Mouse (Mus musculus): ENCODE measurements around the gene Gtsf1l. TPM values are rescaled to one million over a fixed set of nuclear protein-coding genes. Genes with fewer than 3 reads are reported as not detected.

Gene Gtsf1l
- polyA plus RNA-seq, 1 experiment: 742 TPM

- Histone ChIP-seq H3K4me3 (ENCODE audit: control insufficient read depth, low read depth, low read length) (peak overlapping the region; percentile 79), H3K27ac (ENCODE audit: control insufficient read depth, insufficient read depth, low read depth, low read length) (peak overlapping the region; percentile 22; the same call in 1 of the 2 replicates), H3K27me3 (ENCODE audit: control insufficient read depth, insufficient read depth, low read length) (no peaks in the 10 kb centered on the region), H3K4me1 (ENCODE audit: control insufficient read depth, insufficient read depth, low read length) (peaks cover 5% of the 10 kb centered on the region; the same call in 1 of the 2 replicates), H3K36me3 (ENCODE audit: control insufficient read depth, insufficient read depth, low read length) (no peaks in the 10 kb centered on the region)
- TF ChIP-seq CTCF (IDR thresholded peaks at IDR 0.05; ENCODE audit: control insufficient read depth, insufficient read depth, insufficient replicate concordance, low read depth, low read length) (no peak), POLR2A (IDR thresholded peaks at IDR 0.05; ENCODE audit: control insufficient read depth, low read depth, low read length) (no peak)
These were observed 1.1 kb downstream of the Gtsf1l start for GRCm38 (mm10) chr2:163086561-163086960.

GRCm38 (mm10) chr2:163085047-163085446 lies 2.6 kb downstream of the Gtsf1l start:
- TF ChIP-seq CTCF (IDR thresholded peaks at IDR 0.05; ENCODE audit: control insufficient read depth, insufficient read depth, insufficient replicate concordance, low read depth, low read length) (no peak), POLR2A (IDR thresholded peaks at IDR 0.05; ENCODE audit: control insufficient read depth, low read depth, low read length) (no peak)
- Histone ChIP-seq H3K4me3 (ENCODE audit: control insufficient read depth, low read depth, low read length) (peak overlapping the region; percentile 79), H3K4me1 (ENCODE audit: control insufficient read depth, insufficient read depth, low read length) (peaks cover 5% of the 10 kb centered on the region; the same call in 1 of the 2 replicates), H3K36me3 (ENCODE audit: control insufficient read depth, insufficient read depth, low read length) (no peaks in the 10 kb centered on the region), H3K27me3 (ENCODE audit: control insufficient read depth, insufficient read depth, low read length) (no peaks in the 10 kb centered on the region), H3K27ac (ENCODE audit: control insufficient read depth, insufficient read depth, low read depth, low read length) (no peak overlapping the region)

- H3K27me3 ChIP-seq (ENCODE audit: control insufficient read depth, insufficient read depth, low read length): no peaks in the 10 kb centered on the region
- peaks cover 5% of the 10 kb centered on the region; the same call in 1 of the 2 replicates for H3K4me1 ChIP-seq (ENCODE audit: control insufficient read depth, insufficient read depth, low read length)
- no peak for TF ChIP-seq CTCF (IDR thresholded peaks at IDR 0.05; ENCODE audit: control insufficient read depth, insufficient read depth, insufficient replicate concordance, low read depth, low read length)
- TF ChIP-seq POLR2A (IDR thresholded peaks at IDR 0.05; ENCODE audit: control insufficient read depth, low read depth, low read length): no peak
- no peak overlapping the region for H3K27ac ChIP-seq (ENCODE audit: control insufficient read depth, insufficient read depth, low read depth, low read length)
- peak overlapping the region; percentile 79 for H3K4me3 ChIP-seq (ENCODE audit: control insufficient read depth, low read depth, low read length)
- H3K36me3 ChIP-seq (ENCODE audit: control insufficient read depth, insufficient read depth, low read length): no peaks in the 10 kb centered on the region
These were observed 3.1 kb downstream of the Gtsf1l start for GRCm38 (mm10) chr2:163084519-163084918.

GRCm38 (mm10) chr2:163082591-163082990 lies 5.1 kb downstream of the Gtsf1l start:
- Histone ChIP-seq H3K27ac (ENCODE audit: control insufficient read depth, insufficient read depth, low read depth, low read length) (no peak overlapping the region), H3K36me3 (ENCODE audit: control insufficient read depth, insufficient read depth, low read length) (no peaks in the 10 kb centered on the region)
- TF ChIP-seq POLR2A (IDR thresholded peaks at IDR 0.05; ENCODE audit: control insufficient read depth, low read depth, low read length) (no peak), CTCF (IDR thresholded peaks at IDR 0.05; ENCODE audit: control insufficient read depth, insufficient read depth, insufficient replicate concordance, low read depth, low read length) (no peak)

DNA sequence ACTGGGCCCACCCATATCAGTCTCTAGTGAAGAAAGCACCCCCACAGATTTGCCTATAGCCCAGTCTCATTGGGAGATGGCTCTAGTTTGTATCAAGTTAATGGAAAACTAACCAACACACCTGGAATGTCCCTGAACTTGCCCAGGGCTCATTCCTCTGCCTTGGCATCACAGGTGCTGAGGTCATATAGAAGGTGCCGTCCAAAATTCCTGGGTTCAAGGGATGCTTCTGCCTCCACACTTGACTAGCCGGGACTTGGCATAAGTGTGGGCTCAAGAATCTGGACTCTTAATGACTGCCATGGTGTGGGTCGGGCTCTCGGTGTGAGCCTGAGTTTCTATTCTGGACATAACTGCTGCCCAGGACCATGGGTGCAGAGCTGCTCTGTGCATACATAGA lies 8.6 kb downstream of the Gtsf1l start:
- no peak for TF ChIP-seq POLR2A (IDR thresholded peaks at IDR 0.05; ENCODE audit: control insufficient read depth, low read depth, low read length)
- TF ChIP-seq CTCF (IDR thresholded peaks at IDR 0.05; ENCODE audit: control insufficient read depth, insufficient read depth, insufficient replicate concordance, low read depth, low read length): no peak
- no peaks in the 10 kb centered on the region for H3K4me1 ChIP-seq (ENCODE audit: control insufficient read depth, insufficient read depth, low read length)
- H3K27me3 ChIP-seq (ENCODE audit: control insufficient read depth, insufficient read depth, low read length): no peaks in the 10 kb centered on the region
- no peaks in the 10 kb centered on the region for H3K36me3 ChIP-seq (ENCODE audit: control insufficient read depth, insufficient read depth, low read length)
- H3K4me3 ChIP-seq (ENCODE audit: control insufficient read depth, low read depth, low read length): no peak overlapping the region
- no peak overlapping the region for H3K27ac ChIP-seq (ENCODE audit: control insufficient read depth, insufficient read depth, low read depth, low read length)

More at GRCm38 (mm10) chr2:163082591-163082990, 5.1 kb downstream of the Gtsf1l start:
- Histone ChIP-seq H3K4me3 (ENCODE audit: control insufficient read depth, low read depth, low read length) (no peak overlapping the region), H3K4me1 (ENCODE audit: control insufficient read depth, insufficient read depth, low read length) (peaks cover 5% of the 10 kb centered on the region; the same call in 1 of the 2 replicates), H3K27me3 (ENCODE audit: control insufficient read depth, insufficient read depth, low read length) (no peaks in the 10 kb centered on the region)

- no peaks in the 10 kb centered on the region for H3K27me3 ChIP-seq (ENCODE audit: control insufficient read depth, insufficient read depth, low read length)
- TF ChIP-seq CTCF (IDR thresholded peaks at IDR 0.05; ENCODE audit: control insufficient read depth, insufficient read depth, insufficient replicate concordance, low read depth, low read length) (no peak), POLR2A (IDR thresholded peaks at IDR 0.05; ENCODE audit: control insufficient read depth, low read depth, low read length) (no peak)
- no peaks in the 10 kb centered on the region for H3K36me3 ChIP-seq (ENCODE audit: control insufficient read depth, insufficient read depth, low read length)
- H3K4me3 ChIP-seq (ENCODE audit: control insufficient read depth, low read depth, low read length): no peak overlapping the region
- H3K27ac ChIP-seq (ENCODE audit: control insufficient read depth, insufficient read depth, low read depth, low read length): no peak overlapping the region
- H3K4me1 ChIP-seq (ENCODE audit: control insufficient read depth, insufficient read depth, low read length): no peaks in the 10 kb centered on the region
These were observed 12.4 kb downstream of the Gtsf1l start for GRCm38 (mm10) chr2:163075234-163075633.

DNA sequence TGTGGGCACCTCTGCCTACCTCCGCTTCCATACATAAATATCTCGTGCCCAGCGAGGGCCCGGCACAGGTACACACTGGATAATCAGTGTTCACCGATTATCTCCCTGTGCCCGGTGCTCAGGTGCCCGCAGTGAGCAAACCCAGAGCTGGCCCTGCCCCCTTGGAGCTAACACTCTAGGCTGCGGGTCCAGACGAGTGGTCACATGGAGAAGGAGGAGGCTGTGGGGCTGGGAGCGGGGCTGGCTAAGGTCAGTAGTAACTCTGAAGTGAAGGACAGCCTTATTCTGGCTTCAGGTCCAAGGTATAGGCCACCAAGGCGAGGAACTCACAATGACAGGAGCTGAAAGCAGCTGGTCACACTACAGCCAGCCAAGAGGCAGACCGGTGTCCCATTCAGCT lies 12.8 kb downstream of the Gtsf1l start:
- no peaks in the 10 kb centered on the region for H3K4me1 ChIP-seq (ENCODE audit: control insufficient read depth, insufficient read depth, low read length)
- no peaks in the 10 kb centered on the region for H3K36me3 ChIP-seq (ENCODE audit: control insufficient read depth, insufficient read depth, low read length)
- no peaks in the 10 kb centered on the region for H3K27me3 ChIP-seq (ENCODE audit: control insufficient read depth, insufficient read depth, low read length)
- no peak for TF ChIP-seq CTCF (IDR thresholded peaks at IDR 0.05; ENCODE audit: control insufficient read depth, insufficient read depth, insufficient replicate concordance, low read depth, low read length)
- no peak overlapping the region for H3K27ac ChIP-seq (ENCODE audit: control insufficient read depth, insufficient read depth, low read depth, low read length)
- H3K4me3 ChIP-seq (ENCODE audit: control insufficient read depth, low read depth, low read length): no peak overlapping the region

DNA sequence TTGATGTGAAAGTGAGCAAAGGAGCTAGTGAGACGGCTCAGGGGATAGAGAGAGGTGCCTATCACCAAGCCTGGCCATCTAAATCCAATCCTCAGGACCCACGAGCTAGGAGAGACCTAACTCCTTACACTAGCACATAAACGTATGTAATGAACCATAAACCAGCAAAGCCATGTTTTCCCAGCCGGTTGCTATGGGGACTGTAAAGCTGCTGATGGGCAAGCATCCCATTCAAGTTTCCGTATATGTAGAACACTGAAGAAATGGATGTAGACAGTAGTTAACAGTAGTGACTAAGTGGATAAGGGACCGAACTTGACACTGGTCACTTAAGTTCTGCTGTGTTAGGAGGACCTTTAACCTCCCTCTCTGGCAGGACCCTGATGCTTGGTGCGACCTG lies 13.6 kb downstream of the Gtsf1l start:
- TF ChIP-seq CTCF (IDR thresholded peaks at IDR 0.05; ENCODE audit: control insufficient read depth, insufficient read depth, insufficient replicate concordance, low read depth, low read length): no peak
- TF ChIP-seq POLR2A (IDR thresholded peaks at IDR 0.05; ENCODE audit: control insufficient read depth, low read depth, low read length): no peak
- Histone ChIP-seq H3K27me3 (ENCODE audit: control insufficient read depth, insufficient read depth, low read length) (no peaks in the 10 kb centered on the region), H3K36me3 (ENCODE audit: control insufficient read depth, insufficient read depth, low read length) (no peaks in the 10 kb centered on the region), H3K4me1 (ENCODE audit: control insufficient read depth, insufficient read depth, low read length) (no peaks in the 10 kb centered on the region), H3K27ac (ENCODE audit: control insufficient read depth, insufficient read depth, low read depth, low read length) (no peak overlapping the region), H3K4me3 (ENCODE audit: control insufficient read depth, low read depth, low read length) (no peak overlapping the region)

Data from testis, adult 2 months (tissue).